Mouse (Mus musculus) adrenal gland (tissue): ENCODE data around the gene Zscan4c.
"Not testable (repeated sequence)": the region's sequence is repeated elsewhere in the genome, so short reads cannot be mapped to it uniquely, and the experiment has no call there.

Source experiments
- intact Hi-C: fragments of 180-260 bp; cut with DNase I; formaldehyde crosslinking; loops from one replicate; pipeline ENCODE4 v1.15.1; 2025
- long read RNA-seq, 2 experiments: library from polyadenylated mRNA; unstranded; transcript quantifications; one replicate each; pipeline ENCODE4 v2.0.0; 2020; ENCODE audit warnings: borderline replicate concordance in 1 of 2; ENCODE audit not compliant: insufficient replicate concordance in 1 of 2
- microRNA-seq, 2 experiments: library from miRNA; unstranded; fragments of <30 nt; microRNA quantifications; one replicate each; pipeline ENCODE4; 2019

The Zscan4c gene
- long read RNA-seq, experiment 1: 0 reads
- long read RNA-seq, experiment 2: 0 reads

- intact Hi-C loops: not testable (repeated sequence)
These were observed at the start of gene Zscan4c for GRCm38 (mm10) chr7:11005445-11005844. Gene Zscan4c, plus strand, starts transcription at chr7:11005745.

Small RNA genes within 50 kb of the gene (microRNA-seq; reads per million reads assigned to microRNA genes)
- 0 reads per million in 2 experiments for gene Mir297-1
